Mouse (Mus musculus) inflammation-experienced regulatory T-cells (primary cell): ENCODE results near the gene Ext2. TPM values are rescaled to one million over a fixed set of nuclear protein-coding genes. Genes with fewer than 3 reads are reported as not detected.

Experiments
- polyA plus RNA-seq, 2 experiments: library from polyadenylated mRNA; unstranded; fragments of 100-300 nt; shearing (Covaris generic); gene quantifications; one replicate each; pipeline ENCODE4 v1.2.1; 2017

Gene Ext2
- polyA plus RNA-seq: 10 to 100 TPM; 79.0 to 92.5 TPM

DNA sequence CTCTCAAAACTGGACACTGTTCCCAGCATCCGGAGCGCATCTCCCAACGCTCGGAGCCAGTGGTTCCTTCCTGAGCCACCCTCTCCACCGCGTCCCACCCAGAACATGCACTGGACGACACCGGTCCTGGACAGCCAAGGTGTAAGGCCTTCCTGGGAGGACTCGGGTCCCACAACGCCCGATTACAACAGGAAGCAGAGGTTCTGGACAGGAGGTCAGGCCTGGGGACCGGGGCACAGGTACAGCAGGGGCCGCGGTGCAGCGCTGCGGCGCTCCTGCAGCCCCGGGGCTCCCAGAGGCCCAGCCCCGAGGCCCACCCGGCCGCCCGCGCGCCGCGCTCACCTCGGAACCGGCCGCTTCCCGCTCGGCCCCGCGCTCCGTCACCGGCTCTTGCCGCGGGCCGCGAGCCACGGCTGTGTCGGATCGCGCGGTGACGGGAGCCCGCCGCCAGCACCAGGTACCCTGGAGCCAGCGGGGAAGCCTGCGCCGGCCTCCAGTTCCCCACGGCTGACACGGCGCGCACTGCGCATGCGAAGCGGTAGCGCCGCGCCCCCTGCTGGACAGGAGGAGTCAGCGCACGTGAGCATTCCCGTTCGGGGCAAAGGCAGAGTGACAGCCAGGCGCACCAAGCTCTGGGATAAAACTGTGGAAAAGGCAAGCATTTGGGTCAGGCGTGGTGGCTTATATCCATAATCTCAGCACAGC is at the start of gene Ext2:
Gene Ext2, minus strand, starts transcription at position 524 of the 705 bp plus-strand sequence.

DNA sequence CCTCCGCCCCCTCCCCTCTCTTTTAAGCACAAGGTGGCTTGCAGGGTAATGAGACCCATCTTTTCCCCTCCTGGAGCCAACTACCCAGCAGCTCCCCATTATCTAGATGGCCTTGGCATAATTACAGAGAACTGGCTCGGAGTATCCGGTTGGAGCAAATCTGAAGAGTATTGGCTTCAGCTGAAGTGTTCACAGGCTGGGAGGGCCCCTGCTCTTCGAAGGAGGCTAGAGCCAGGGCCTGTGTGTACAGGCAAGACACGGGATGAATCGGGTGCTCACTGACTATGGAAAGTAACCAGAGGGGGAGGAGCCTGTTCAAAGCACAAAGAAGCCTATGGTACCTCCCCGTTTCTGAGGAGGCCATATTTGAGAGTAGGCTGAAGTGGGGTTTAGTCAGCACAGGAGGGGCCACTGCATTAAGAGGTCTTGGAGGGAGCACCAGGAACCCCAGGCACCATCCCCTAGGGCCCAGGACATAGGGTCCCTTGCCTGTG is 46.8 kb upstream of the Ext2 start, which contains the start of gene Accsl:
Gene Accsl, minus strand, starts transcription at position 51 of the 494 bp plus-strand sequence.

DNA sequence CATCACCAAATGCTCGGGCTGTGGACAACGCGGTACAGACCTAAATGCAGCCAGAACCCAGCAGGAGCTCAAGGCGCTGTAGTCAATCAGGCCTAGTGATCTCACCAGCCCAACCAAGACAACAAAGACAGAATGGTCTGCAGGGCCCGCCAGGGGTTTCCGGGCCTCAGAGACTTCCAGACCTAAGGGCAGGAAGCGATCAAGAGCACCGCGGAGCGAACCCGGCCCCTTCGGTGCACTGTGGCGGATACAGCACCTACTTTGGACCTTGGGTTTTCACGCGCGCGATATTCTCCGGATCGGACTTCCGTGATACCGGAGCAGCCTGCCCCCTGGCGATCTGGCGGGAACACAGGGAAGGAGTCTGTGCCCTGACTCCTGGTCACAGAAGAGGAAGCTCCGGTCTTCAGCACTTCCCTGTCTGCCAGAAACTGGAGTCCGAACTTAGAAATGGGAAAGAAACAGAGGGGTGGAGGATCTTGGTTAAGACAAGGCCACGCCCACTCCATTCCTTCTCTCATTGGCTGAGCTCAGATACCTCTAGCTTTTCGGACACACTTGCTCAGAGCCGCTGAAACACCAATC is 27.2 kb upstream of the Ext2 start, which contains the start of gene Accs:
Gene Accs, minus strand, starts transcription at position 439 of the 585 bp plus-strand sequence.

Other genes with a start within 250 kb of the Ext2 start
- under 1 TPM; 0.14 to 0.54 TPM for gene Alx4, start 180.2 kb downstream of the Ext2 start, polyA plus RNA-seq
- 10 to 100 TPM in 1 of 2 experiments, 1 to 10 TPM in 1; 9.6 to 20.0 TPM for gene Accs, start 27.4 kb upstream of the Ext2 start, polyA plus RNA-seq
- gene Accsl, start 46.6 kb upstream of the Ext2 start, polyA plus RNA-seq: 1 to 10 TPM in 1 of 2 experiments, under 1 TPM in 1; 0.52 to 1.2 TPM
- gene Gm13889, start 134.6 kb upstream of the Ext2 start, polyA plus RNA-seq: under 1 TPM; 0.25 to 0.91 TPM
- not detected for gene Gm27027, start 173.8 kb upstream of the Ext2 start, polyA plus RNA-seq
- 10 to 100 TPM; 54.7 to 72.3 TPM for gene Alkbh3, start 188.2 kb upstream of the Ext2 start, polyA plus RNA-seq